Mouse (Mus musculus): ENCODE results near the gene H13.
"Not testable (repeated sequence)": the region's sequence is repeated elsewhere in the genome, so short reads cannot be mapped to it uniquely, and the experiment has no call there.

H13 gene

GRCm38 (mm10) chr2:152666191-152666590 lies 3.1 kb upstream of the H13 start:
- not testable (repeated sequence) for DNase-seq (ENCODE audit: low spot score)

- no peak for DNase-seq (ENCODE audit: low spot score)
These were observed 601 bp downstream of the H13 start for GRCm38 (mm10) chr2:152669639-152670484.

- no peak for DNase-seq (ENCODE audit: low spot score)
These were observed 1.9 kb downstream of the H13 start for GRCm38 (mm10) chr2:152670983-152671641.

GRCm38 (mm10) chr2:152671642-152671999 lies 2.4 kb downstream of the H13 start:
- DNase-seq (ENCODE audit: low spot score), result no peak

GRCm38 (mm10) chr2:152672166-152672565 lies 2.9 kb downstream of the H13 start:
- no peak for DNase-seq (ENCODE audit: low spot score)

DNA sequence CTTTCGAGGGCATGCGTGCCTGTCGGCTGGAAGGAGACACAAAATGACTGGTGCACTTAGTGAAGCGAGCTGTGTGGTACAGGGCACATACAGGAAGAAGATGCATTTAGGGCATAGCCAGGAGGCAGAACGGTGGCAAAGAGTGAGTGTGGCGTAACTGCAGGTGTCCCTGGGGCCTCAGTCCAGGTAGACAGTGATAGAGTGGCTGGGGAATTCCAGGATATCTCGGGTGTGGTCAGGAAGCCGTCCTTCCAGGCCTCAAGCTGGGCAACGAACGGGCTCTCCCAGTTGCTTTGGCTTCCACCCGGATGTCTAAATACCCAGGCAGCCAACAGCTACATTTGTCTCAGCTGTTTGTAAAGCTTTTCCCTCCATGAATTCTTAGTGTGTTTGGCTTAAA lies 4.9 kb downstream of the H13 start:
- no peak for DNase-seq (ENCODE audit: low spot score)

GRCm38 (mm10) chr2:152675252-152675791 lies 6.1 kb downstream of the H13 start:
- DNase-seq (ENCODE audit: low spot score), result no peak

- DNase-seq (ENCODE audit: low spot score), result no peak
These were observed 9.0 kb downstream of the H13 start for GRCm38 (mm10) chr2:152678302-152678701.

GRCm38 (mm10) chr2:152678925-152679324 lies 9.7 kb downstream of the H13 start:
- no peak for DNase-seq (ENCODE audit: low spot score)

DNA sequence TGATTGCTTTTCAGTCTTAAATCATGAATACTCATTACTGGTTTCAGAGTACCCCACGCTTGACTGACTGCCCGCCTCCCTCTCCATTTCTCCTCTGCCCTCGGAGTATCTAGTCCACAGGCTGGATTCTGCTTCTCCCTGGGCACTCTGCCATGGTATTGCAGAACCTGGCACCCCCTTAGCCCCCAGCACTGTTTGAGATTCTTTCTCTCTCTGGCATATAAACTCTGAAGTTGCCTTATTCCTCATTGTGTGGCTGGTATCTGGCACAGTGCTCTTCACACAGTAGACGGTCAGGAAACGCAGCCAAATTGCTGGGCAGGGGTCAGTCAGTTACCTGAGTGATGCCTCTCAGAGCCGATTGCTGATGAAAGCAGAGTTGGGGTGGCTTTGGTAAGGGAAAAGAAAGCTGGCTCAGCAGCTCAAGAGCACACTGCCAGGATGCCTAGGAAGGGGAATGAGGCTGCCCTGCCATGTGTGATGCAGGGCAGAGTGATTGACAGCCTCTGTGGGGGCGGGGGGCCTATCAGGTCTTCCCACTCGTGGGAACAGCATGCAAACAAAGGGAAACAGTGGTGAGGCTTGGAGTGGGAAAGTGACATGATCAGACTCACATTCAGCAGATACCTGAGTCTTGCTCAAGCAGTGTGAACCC lies 10.6 kb downstream of the H13 start:
- no peak for DNase-seq (ENCODE audit: low spot score)

DNA sequence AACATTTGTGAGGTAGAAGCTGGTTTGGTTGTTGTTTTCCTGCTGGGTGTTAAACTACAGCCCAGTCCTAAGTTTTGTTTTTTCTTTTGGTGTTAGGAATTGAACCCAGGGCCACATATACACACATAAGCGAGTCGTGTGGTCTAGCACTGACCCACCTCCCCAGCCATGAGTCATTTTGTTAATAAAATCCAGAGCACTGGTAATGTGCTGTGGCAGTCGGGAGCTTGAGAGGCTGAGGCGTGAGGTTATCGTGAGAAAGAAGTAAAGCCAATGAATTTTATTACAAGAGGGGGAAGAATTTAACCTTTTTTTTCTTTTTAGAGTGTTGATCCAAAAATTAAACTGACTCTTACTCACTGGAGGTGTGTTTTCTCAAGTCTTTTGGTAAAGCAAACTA lies 13.8 kb downstream of the H13 start:
- DNase-seq (ENCODE audit: low spot score), result no peak

- DNase-seq (ENCODE audit: low spot score), result no peak
These were observed 17.1 kb downstream of the H13 start for GRCm38 (mm10) chr2:152686399-152686798.

DNA sequence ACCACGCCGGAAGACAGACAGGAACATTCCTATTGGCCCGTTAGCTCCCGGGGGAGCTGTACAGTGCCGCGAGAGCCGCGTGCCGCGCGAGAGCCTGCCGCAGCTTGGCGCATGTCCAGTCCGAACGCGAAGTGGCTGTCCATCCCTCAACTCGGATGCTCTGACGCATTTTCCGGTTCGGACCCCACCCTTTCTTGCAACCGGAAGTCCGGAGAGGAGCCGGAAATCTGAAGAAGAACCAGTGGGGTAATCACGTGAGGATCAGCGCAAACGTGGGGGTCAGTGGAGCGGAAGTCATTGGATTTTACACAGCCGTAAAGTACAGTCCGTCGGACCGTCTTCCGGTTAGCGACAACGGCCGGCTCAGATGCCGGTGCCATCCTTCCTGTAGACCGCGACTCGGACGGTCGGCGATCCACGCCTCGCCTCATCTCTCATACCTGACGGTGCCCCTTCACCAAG lies 17.6 kb downstream of the H13 start, which contains the start of gene Mcts2:
Mcts2 (plus strand) TSS at position 230 of the 462 bp plus-strand sequence.
- DNase-seq (ENCODE audit: low spot score), result peak; percentile 84

GRCm38 (mm10) chr2:152691564-152692217 lies 22.4 kb downstream of the H13 start:
- no peak for DNase-seq (ENCODE audit: low spot score)

GRCm38 (mm10) chr2:152693233-152693632 lies 24.0 kb downstream of the H13 start:
- peak; percentile 71 for DNase-seq (ENCODE audit: low spot score)

DNA sequence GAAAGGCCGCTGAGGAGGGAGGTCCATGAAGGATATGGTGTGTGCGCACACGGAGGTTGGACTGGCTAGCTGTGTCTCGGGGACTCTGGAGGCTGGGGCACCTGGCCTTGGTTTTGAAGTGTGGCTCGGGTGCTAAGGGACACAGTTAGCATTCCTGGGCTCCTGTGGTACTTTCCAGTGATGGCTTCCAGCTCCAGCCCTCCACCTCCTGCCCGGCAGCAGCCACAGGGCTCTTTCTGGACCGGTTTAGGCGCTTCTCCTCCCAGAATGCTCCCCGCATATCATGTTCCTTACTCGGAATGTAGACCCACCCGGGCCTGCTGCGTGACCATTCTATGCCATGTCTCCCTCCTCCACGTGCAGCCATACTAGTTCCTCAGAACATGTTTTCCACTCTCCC lies 24.5 kb downstream of the H13 start:
- DNase-seq (ENCODE audit: low spot score), result no peak

DNA sequence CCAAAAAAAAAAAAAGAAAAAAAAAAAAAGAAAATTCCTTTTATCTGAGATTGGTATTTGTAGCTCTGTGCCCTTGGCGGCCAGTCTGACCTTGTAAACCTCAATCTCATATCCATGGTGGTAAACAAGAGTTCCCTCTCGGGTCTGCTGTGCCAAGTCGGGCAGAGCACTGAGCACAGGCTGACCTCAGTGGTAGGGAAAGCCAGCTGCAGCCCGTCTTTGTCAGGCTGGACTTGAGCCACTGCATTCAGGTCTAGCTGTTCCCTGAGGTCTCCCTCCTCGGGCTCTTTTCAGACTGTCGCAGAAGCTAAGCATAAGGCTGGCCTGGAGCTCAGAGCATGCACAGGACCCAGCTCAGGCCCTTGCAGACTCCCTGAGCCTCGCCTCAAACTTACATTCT lies 25.4 kb downstream of the H13 start:
- DNase-seq (ENCODE audit: low spot score), result no peak

- DNase-seq (ENCODE audit: low spot score), result no peak
These were observed 26.8 kb downstream of the H13 start for GRCm38 (mm10) chr2:152696016-152696415.

- DNase-seq (ENCODE audit: low spot score), result peak; percentile 83
These were observed 27.4 kb downstream of the H13 start for GRCm38 (mm10) chr2:152696476-152697164.

- no peak for DNase-seq (ENCODE audit: low spot score)
These were observed 30.9 kb downstream of the H13 start for GRCm38 (mm10) chr2:152700138-152700537.

DNA sequence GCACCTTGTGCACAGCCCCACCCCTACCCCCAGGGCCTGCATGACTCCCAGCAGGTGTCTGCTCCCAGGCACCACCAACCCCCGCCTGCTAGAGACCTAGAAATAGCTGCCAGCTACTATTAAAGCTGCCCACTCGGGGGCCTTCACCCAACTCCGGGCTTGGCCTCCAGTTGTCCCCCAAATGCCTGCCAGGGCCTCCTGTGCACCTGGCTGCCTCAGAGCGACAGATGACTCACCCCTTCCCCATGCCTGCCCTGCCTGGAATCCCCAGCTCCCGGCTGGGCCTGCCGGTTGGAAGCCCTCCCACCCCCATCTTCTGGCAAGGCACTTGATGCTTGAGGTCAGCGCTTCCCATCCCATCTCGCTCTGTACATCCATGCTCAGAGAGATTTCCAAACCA lies 31.5 kb downstream of the H13 start:
- no peak for DNase-seq (ENCODE audit: low spot score)

Data from c-Kit-positive CD71-positive TER-119-positive erythroid progenitor cells, embryonic 14.5 days (primary cell).